Mouse (Mus musculus): Measurements from ENCODE around the gene Ptgfr. TPM values are rescaled to one million over a fixed set of nuclear protein-coding genes. Genes with fewer than 3 reads are reported as not detected.

The Ptgfr gene
- 0.45 and 1.2 TPM in 2 replicates for polyA plus RNA-seq (2015; fragmentation: Nextera tagmentation; extraction: Ambion mirVana)

GRCm38 (mm10) chr3:151836871-151837680, at the start of gene Ptgfr:
Gene Ptgfr, minus strand, starts transcription at chr3:151837630.

GRCm38 (mm10) chr3:151749737-151750136, 87.7 kb downstream of the Ptgfr start, which contains the start of gene Ifi44:
Gene Ifi44, minus strand, starts transcription at chr3:151749960.

Other genes starting within 250 kb of the Ptgfr start
- 1.2 and 2.2 TPM in 2 replicates for gene Ifi44, start 87.7 kb downstream of the Ptgfr start, polyA plus RNA-seq (2015; fragmentation: Nextera tagmentation; extraction: Ambion mirVana)
- not detected in 2 replicates for gene Ifi44l, start 74.7 kb downstream of the Ptgfr start, polyA plus RNA-seq (2015; fragmentation: Nextera tagmentation; extraction: Ambion mirVana)